Mouse (Mus musculus): Measurements from ENCODE around the gene Gzf1. TPM values are rescaled to one million over a fixed set of nuclear protein-coding genes. Genes with fewer than 3 reads are reported as not detected.

The Gzf1 gene
- total RNA-seq (2015; ENCODE audit: low replicate concordance): 3.1 and 5.6 TPM in 2 replicates
- total RNA-seq (2017; ENCODE audit: low replicate concordance): 4.5 and 5.3 TPM in 2 replicates

DNA sequence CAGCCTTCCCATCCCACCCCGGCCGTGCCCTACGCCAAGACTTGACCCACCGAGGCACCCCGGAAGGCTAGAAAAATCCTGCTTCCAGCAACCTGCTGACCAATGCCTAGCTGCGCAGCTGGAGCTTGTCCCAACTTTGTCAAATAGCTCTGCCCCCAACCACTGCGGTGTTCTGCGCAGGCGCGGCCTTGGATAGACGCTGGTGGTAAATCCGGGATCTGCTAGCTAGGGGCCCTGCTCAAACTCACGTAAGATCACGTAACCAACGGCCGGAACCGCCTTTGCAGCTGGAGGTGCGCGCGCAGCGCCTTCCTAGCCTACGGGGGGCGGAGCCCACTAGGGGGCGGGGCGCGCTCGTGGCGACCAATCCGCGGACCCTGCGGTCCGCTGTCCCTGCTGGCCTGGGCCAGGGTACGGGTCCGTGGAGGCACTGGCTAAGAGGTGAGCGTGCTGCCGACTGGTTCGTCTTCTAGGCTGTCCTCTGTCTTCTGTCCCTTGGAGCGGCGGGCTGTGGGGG is at the start of gene Gzf1:
Gzf1 (plus strand) TSS at position 249 of the 517 bp plus-strand sequence.
- peak; percentile 93 for ATAC-seq (replicated peaks; ENCODE audit: low FRiP score, poor library complexity, severe bottlenecking)

DNA sequence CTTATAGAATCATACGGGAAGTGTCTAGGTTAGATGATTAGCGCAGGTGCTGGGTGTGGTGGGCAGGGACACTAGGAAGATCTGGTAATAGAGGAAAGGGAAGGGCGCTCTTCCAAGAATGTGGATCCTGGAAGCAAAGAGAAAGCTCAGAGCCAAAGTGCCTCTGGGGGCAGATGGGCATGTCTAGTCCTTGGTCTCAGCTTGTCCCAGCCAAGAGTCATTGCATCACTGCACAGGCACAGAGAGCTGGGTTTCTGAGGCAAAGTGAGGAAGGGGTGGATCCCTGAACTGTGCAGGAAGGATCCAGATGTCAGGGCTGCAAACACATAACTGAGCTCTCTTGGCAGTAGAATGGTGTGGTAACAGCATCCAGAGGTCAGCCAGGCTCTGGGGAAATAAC is 49.2 kb upstream of the Gzf1 start:
- ATAC-seq (replicated peaks; ENCODE audit: low FRiP score, poor library complexity, severe bottlenecking): no peak

DNA sequence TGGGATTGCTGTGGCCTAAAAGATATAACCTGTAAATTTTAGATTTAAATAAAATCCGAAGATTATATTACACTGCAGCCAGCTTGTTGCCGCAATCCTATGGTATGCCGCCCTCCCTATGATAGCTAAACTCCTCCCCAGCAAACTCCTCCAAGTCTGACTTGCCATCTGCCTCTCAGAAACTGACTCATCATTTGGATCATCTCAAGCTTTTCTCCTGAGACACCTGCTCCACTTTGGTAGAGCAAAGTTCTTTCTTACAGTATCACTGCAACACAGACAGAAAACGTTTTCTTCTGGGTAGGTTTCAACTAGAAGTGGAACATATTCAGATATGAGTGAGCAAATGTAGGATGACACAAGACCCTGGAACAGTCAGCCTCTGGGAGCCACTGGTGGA is 46.4 kb upstream of the Gzf1 start:
- no peak for ATAC-seq (replicated peaks; ENCODE audit: low FRiP score, poor library complexity, severe bottlenecking)

DNA sequence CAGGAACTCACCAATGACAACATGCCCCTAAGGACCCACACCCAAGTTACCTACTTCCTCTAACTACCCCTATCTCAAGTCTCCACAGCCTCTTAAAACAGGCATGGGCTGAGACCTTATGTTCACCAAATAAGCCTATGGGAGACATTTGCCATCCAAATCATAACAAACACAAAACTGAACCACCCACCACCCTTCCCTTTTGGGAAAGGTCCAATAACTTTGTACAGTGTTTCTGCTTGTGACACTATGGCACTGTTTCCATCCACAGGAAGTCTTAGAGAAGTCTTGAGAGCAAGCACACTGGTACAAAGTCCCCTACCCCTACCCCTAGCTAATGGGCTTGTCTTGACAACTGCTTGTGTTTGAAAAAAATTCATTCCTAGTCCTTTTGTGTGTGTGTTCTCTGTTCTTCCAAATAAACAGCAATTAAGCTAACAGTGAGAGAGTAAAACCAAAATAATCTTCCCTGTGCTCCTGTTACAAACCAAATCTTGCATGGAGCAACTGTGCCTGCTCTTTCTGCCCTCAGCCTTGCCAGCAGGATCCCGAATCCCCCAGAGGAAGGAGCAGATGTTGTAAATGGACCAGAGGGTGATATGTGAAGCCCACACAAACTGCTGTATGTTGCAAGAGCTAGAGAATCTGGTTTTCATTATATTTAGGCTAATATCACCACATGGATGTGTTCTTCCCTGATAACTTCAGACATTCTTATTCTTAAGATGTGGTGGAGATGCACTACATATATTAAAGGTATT is 38.0 kb upstream of the Gzf1 start:
- no peak for ATAC-seq (replicated peaks; ENCODE audit: low FRiP score, poor library complexity, severe bottlenecking)

DNA sequence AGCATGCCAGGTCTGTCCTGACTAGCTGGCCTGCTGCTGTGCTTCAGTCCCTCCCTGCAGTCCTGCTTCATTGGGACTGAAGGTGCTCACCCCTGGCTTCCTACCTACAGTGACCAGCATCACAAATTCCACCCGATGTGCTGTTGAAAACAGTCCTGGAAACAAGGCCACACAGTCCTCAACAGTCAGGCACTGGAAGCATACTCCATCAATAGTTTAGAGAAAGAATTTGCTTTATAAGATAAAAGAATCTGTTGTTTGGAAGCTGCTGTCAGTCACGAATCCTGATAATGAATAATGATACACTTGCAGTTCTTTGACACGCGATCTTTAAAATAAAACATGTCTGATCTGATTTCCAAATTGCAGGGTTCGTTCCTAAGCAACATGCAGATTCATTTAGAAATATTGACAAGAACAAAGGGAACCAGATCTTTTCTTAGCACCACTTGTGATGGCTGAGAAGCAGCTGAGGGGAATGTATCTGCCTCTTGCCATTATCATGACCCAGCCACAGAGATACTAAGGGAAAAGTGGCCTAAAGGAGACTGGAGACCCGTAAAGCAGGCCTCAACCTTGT is 36.3 kb upstream of the Gzf1 start:
- no peak for ATAC-seq (replicated peaks; ENCODE audit: low FRiP score, poor library complexity, severe bottlenecking)

DNA sequence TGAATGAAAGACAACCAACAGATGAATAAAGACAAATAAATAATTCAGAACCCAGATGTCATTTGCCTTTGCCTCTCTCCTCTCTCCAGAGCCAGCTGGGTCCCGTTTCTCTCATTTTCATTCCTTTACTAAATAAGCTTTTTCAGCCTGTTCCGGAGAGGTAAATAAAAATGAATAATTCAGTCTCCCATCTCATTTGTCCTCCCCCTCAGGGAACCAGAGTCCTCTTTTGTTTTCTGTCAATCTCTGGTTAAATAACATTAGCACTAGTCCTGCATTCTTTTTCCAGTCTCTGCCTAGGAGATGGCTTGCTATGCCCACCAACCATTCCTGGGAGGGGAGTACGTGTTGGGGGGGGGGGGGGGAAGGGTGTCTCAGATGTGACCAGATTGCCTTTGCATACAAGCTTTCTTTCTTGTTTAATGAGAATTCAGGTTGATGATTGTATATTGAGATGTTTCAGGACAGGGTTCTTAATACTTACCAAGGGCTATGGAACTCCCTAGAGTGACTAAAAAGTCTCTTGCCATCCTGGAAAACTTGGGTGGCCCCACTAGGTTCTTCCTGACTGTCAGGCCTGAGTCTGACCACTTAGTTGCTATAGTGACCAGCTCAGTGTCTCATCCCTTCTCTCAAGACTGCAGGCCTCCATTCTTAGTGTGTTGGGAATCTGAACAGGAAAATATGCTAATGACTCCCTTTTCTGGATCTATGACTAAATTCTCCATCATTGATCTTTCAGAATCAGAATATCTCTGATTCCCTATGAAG is 30.1 kb upstream of the Gzf1 start:
- ATAC-seq (replicated peaks; ENCODE audit: low FRiP score, poor library complexity, severe bottlenecking): no peak

DNA sequence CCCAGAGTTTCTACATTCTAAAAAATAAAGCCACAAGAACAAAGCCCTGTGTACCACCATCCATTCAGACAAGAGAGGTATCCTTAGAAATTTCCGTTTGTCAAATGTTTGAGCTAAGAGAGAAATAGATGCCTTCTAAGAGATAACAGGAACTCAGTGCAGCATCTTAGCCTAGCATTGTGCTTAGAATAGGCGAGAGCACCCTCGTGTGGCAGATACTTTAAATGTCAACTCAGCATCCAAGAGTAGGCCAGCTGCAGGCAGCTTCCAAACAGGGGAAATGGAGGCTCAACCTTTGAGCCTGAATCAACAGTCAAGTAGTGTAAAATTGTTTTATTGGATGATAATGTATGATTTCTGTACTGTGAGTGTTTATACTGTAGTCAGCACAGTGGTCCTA is 25.9 kb upstream of the Gzf1 start:
- ATAC-seq (replicated peaks; ENCODE audit: low FRiP score, poor library complexity, severe bottlenecking): peak; percentile 74

DNA sequence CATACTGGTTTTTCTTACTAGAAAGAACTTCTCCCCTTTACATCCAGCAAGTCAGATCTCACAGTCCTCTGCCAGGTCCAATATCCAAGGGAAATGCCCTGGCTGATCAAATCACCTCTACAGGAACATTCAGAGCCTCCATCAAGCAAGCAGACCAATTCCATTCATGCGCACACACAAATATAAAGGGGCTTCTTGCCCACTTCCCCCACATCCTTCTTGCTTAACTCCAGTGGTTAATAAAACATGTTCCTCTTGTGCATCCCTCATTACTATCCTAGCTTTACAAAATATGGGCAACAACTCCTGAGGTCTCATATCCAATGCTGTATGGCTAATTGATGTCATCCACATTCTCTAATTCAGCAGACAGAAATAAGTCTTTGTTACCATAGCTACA is 17.4 kb upstream of the Gzf1 start:
- ATAC-seq (replicated peaks; ENCODE audit: low FRiP score, poor library complexity, severe bottlenecking): no peak

DNA sequence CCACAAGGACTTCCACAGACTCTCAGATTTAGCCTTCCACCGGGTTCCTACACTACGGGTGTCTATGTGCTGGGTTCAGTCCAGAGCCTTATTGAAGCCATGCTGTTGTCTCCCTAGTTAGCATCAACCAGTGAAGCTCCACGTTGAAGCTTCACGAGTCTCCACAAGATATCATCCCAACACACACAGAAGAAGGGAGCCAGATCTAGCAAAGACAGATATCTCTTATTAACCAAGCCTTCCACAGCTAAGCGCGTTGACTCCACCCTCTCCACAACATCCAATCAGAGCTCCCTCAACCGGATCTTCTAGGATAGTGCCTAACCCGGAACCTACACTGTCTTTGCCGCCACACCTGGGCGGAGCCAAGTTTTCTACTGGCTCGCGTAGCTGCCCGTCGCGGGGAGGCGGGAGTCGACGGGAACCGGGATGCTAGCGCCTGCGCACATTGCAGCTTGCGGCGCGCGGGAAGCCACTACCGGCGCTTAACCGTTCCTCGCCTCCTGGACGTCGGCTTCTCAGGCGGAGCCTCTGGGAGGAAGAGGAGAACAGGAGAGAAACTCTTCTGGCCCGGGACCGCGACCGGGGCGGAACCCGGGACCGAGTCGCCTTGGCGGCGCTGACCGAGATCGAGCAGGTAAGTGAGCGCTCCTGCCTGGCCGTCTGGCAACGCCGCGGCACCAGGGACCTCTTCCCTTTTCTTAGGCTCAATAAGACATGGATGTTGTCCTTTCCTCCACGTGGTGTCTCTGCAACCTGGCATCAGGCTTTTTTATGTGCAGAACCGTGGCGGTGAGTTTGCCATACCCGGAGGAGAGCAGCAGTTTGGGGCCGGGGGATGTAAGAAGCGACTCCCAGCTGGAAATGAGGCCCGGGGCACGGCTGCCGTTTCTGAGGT is 8.4 kb upstream of the Gzf1 start, which contains the start of gene Nxt1:
Nxt1 (plus strand) TSS at position 403 of the 898 bp plus-strand sequence.
- peak; percentile 95 for ATAC-seq (replicated peaks; ENCODE audit: low FRiP score, poor library complexity, severe bottlenecking)

DNA sequence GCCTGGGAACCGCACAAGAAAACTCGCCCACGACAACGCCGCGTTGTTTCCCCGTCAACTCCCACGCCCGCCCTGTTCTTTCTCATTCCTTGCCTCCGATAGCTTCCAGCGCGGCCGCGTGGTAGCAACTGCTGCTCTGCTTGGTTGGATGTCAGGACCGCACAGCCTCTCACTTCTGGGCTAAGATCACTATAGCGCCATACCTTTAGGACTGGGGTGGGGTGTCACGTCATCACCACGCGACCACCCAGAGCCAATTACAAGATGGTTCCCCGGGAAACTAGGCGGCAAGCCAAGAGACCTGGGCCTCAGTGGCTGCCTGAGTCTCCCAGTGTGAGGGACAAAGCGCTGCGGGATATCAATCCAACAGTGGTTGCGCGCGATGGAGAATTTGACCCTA is 3.0 kb upstream of the Gzf1 start:
- no peak for ATAC-seq (replicated peaks; ENCODE audit: low FRiP score, poor library complexity, severe bottlenecking)

DNA sequence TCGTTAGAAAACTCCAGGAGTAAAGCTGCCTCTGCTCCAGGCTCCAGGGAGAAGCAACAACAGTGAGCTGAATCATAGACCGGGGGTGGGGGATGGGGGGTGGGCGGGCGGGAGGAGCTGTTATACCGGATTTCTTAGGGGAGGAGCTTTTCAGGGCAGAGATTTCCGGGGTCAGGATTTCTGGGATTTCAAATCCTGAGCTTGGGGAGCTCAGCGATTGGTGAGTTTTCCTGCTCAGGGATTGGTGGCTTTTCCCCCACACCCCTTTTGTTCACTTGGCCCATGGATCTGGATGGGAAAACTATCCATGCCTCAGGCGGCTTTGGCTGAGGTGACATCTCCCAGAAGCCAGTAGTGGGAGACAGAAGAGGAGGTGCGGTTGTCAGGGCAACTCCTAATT is 1.5 kb upstream of the Gzf1 start:
- no peak for ATAC-seq (replicated peaks; ENCODE audit: low FRiP score, poor library complexity, severe bottlenecking)

DNA sequence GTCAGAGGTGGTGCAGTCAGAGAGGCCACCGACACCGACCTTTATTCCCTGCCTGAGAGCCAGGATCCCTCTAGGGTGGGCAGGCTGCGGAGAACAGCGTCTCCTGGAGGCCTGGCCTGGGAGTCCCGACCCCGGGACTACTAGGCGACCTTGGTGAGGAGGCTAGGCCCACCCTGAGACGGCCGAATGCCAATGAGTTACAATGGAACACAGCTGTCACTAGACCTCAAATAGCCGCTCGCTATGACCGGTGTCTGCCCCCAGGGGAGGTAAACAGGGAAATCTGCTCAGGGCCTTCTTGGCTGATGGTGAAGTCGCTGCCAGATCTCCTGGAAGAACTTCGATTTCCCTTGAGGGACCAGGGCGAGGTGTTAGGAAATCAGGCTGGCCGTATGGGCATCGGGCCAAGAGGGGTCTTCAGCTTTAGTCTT is 653 bp downstream of the Gzf1 start:
- peak; percentile 71 for ATAC-seq (replicated peaks; ENCODE audit: low FRiP score, poor library complexity, severe bottlenecking)

DNA sequence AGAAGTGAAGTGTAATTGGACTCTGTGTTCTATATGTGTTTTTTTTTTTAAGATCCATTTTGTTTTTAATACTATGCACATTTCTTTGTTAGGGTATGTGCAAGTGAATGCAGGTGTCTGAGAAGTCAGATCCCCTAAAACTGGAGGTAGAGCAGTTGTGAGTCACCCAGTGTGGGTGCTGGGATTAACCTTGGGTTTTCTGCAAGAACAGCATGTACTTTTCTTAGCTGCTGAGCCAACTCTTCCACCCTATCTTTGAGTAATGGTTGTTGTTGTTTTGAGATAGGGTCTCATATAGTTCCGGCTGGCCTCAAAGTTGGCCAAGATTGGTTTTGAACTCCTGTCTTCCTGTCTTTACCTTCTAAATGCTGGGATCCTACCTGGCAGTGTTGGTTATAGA is 2.2 kb downstream of the Gzf1 start:
- ATAC-seq (replicated peaks; ENCODE audit: low FRiP score, poor library complexity, severe bottlenecking): no peak

DNA sequence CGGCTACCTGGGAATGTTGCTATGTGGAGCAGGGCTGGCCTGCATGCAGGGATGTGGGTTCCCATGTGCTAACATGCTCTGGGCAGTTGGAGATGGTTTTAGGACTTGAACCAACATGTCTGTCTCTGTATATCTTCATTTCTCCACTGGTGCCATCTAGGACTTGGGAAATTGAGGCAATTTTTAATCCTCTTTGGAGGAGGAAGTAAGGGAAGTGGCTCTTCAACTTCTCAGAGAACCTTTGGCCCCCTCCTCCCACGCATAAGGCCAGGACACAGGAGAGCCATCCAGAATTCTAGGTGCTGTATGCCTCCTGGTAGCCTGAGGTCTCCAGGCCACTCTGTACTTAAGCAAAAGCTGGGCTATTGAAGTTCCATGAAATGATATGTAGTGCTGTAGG is 4.1 kb downstream of the Gzf1 start:
- ATAC-seq (replicated peaks; ENCODE audit: low FRiP score, poor library complexity, severe bottlenecking): no peak

DNA sequence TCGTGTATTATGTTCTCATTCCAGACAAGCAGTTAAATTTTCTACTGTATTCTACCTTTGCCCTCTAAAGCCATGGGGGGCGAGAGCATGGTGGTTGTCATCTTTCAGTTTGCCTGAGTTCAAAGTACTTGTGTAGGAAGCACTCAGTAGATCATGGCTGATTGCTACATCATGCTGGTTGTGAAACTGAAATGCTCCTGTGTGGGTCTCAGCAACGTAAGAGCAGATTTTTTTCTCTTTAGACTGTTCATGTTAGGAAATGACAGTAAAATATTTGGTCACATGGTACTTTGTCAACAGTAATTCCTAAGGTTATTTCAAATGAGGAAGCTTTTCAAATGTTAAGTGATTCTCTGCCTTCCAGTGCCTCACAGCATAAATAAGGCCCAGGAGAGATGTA is 4.9 kb downstream of the Gzf1 start:
- no peak for ATAC-seq (replicated peaks; ENCODE audit: low FRiP score, poor library complexity, severe bottlenecking)

DNA sequence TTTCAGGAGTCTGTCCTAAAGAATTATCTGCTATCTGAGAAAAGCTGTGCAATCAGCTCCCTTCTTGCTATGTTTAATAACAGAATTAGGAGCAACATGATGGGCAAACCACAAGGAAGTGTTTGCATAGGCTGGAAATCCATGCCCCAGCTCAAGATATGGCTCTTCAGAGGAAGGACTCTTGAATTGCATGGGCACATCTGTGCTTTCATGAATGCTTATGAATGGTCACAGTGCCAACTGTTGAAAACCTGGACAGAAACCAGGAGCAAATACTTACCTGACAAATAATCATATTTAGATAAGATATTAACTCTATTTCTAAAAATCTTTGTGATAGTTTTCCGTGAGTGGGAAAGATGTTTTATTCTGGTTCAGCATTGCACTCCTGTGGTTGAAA is 6.0 kb downstream of the Gzf1 start:
- ATAC-seq (replicated peaks; ENCODE audit: low FRiP score, poor library complexity, severe bottlenecking): no peak

DNA sequence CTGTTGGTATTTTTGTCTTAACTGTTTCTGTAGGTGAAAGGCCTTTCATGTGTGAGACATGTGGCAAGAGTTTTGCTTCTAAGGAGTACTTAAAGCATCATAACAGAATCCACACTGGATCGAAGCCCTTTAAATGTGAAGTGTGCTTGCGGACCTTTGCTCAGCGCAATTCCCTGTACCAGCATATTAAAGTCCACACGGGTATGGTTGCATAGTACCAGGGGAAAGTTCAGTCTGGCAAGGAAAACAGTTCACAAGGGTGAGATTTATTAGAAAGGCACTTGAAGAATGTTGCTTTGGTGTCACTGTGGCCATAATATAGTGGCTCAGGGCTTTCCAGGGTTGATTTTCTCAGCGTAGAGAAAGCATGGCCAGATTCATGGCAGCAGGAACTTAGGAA is 7.1 kb downstream of the Gzf1 start:
- ATAC-seq (replicated peaks; ENCODE audit: low FRiP score, poor library complexity, severe bottlenecking): no peak

DNA sequence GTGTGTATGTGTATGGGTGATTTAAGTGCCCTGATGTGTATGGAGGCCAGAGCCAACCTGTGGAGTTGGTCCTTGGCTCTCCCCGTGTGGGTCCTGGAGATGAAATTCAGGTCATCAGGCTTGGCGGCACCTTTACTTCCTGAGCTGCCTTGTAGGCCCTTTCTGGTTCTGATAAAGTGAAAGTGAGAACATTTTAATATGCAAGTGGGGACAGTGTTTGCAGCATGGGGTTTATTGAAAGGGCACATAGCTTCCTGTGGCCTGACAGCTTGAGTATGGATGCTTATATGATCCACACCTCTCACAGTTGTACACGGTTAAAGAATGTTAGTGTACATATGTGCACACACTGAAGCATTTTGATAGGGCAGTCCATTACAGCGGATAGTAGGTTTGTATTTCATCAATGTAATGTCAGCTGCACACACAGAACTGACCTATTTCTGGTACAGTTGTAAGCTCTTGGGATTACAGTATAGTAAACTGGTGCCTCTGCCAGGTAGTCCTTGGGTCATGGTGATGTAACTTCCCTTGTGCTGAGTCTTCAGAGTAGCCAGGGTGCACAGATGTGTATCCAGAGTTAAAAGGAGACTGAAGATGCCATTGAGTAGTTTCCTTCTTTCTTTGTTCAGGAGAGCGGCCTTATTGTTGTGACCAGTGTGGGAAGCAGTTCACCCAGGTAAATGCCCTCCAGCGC is 8.8 kb downstream of the Gzf1 start:
- ATAC-seq (replicated peaks; ENCODE audit: low FRiP score, poor library complexity, severe bottlenecking): no peak

DNA sequence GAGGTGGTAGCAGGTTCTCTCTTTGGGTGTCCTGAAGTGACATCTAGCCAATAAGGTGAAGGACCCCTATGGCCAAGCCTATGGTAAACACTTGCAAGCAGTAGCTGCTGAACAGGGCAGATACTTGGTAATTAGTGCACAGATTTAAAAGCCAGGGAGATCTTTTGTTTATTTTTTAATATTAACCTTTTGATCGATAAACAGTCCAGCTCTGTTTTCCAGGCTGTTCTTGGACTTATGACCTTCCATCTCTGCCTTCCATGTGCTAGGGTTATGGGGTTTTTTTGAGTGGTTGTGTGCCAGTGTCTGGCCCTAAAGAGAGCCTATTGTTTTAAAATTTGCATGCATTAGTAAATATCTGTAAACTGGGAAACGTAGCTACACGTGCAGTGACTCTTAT is 9.5 kb downstream of the Gzf1 start:
- no peak for ATAC-seq (replicated peaks; ENCODE audit: low FRiP score, poor library complexity, severe bottlenecking)

Measured in erythroblast, adult 5-6 weeks (primary cell).